Mouse (Mus musculus) kidney, adult 2 months (tissue): ENCODE measurements at regions not wholly inside any gene's neighbourhood (a gene's known extent, or its start where the extent isn't known, plus 50 kb on each side); places are given as distances from the start of the nearest gene placed in this dataset.

Source experiments
- DNase-seq: peaks from one replicate; pipeline ENCODE4 v3.0.0; 2021
- H3K27ac ChIP-seq: fragments of 200-500 bp; 2 replicates; pipeline ENCODE4 v1.5.1; 2012; ENCODE audit warnings: low read depth, low read length, control low read depth, inconsistent platforms; ENCODE audit not compliant: insufficient read depth
- H3K27me3 ChIP-seq: fragments of 200-500 bp; replicated peaks from 2 replicates; pipeline ENCODE4 v1.6.1; 2012; ENCODE audit warnings: mild to moderate bottlenecking, moderate library complexity, low read length, inconsistent platforms; ENCODE audit not compliant: control insufficient read depth, insufficient read depth
- H3K36me3 ChIP-seq: fragments of 200-500 bp; 2 replicates; pipeline ENCODE4 v1.6.1; 2012; ENCODE audit warnings: mild to moderate bottlenecking, moderate library complexity, low read length, inconsistent platforms; ENCODE audit not compliant: control insufficient read depth, insufficient read depth
- H3K4me1 ChIP-seq: fragments of 200-500 bp; 2 replicates; pipeline ENCODE4 v1.6.1; 2011; ENCODE audit warnings: low read length; ENCODE audit not compliant: control insufficient read depth, insufficient read depth
- H3K4me3 ChIP-seq: fragments of 200-500 bp; 2 replicates; pipeline ENCODE4 v1.5.1; 2011; ENCODE audit warnings: mild to moderate bottlenecking, low read depth, low read length, control low read depth; ENCODE audit not compliant: insufficient read depth
- CTCF ChIP-seq: fragments of 200-500 bp; conservative IDR thresholded peaks from 2 replicates; pipeline ENCODE4 v1.5.1; 2011; ENCODE audit warnings: low read depth, mild to moderate bottlenecking, control low read depth, low read length, moderate library complexity, mixed read lengths; ENCODE audit not compliant: insufficient read depth, insufficient read length
- POLR2A ChIP-seq: fragments of 200-500 bp; IDR thresholded peaks from one replicate; pipeline ENCODE4 v1.6.1; 2011; ENCODE audit warnings: low read depth, low read length, control low read depth
- WGBS: fragments of 180-500 bp; shearing (Covaris S2); methylation state at CpG from one replicate; pipeline ENCODE4 v1.1.7; 2018; 5-methylcytosine and 5-hydroxymethylcytosine counted together

- no peaks in the 10 kb centered on the region for H3K4me1 ChIP-seq
- H3K4me3 ChIP-seq: no peak overlapping the region
- 79% methylated on average over 5 of the region's 5 CpGs for WGBS
- H3K27ac ChIP-seq: no peak overlapping the region
- no peak for DNase-seq
- no peaks in the 10 kb centered on the region for H3K27me3 ChIP-seq
- TF ChIP-seq CTCF: no peak
- TF ChIP-seq POLR2A: no peak
- H3K36me3 ChIP-seq: no peaks in the 10 kb centered on the region
These were observed 198.1 kb downstream of the Ttc32 start for GRCm38 (mm10) chr12:9227901-9228300.

- H3K4me1 ChIP-seq: no peaks in the 10 kb centered on the region
- H3K36me3 ChIP-seq: no peaks in the 10 kb centered on the region
- 92% methylated on average over 2 of the region's 2 CpGs for WGBS
- no peak for DNase-seq
- no peaks in the 10 kb centered on the region for H3K27me3 ChIP-seq
- no peak overlapping the region for H3K27ac ChIP-seq
- TF ChIP-seq POLR2A: no peak
- H3K4me3 ChIP-seq: no peak overlapping the region
These were observed 198.7 kb downstream of the Ttc32 start for GRCm38 (mm10) chr12:9228486-9228885.

- no peak overlapping the region for H3K27ac ChIP-seq
- H3K4me3 ChIP-seq: no peak overlapping the region
- TF ChIP-seq POLR2A: no peak
- DNase-seq: peak; percentile 21
- no peaks in the 10 kb centered on the region for H3K36me3 ChIP-seq
- WGBS: 60% methylated on average over 4 of the region's 4 CpGs
- no peaks in the 10 kb centered on the region for H3K4me1 ChIP-seq
- H3K27me3 ChIP-seq: no peaks in the 10 kb centered on the region
These were observed 200.2 kb downstream of the Ttc32 start for GRCm38 (mm10) chr12:9229981-9230380.

- Histone ChIP-seq H3K27ac (no peak overlapping the region), H3K27me3 (no peaks in the 10 kb centered on the region), H3K36me3 (no peaks in the 10 kb centered on the region), H3K4me1 (no peaks in the 10 kb centered on the region), H3K4me3 (no peak overlapping the region)
- 79% methylated on average over 5 of the region's 5 CpGs for WGBS
- no peak for DNase-seq
- TF ChIP-seq CTCF: no peak
These were observed 200.8 kb downstream of the Ttc32 start for GRCm38 (mm10) chr12:9230576-9230975.

- TF ChIP-seq POLR2A: no peak
- TF ChIP-seq CTCF: no peak
- no peak for DNase-seq
- Histone ChIP-seq H3K4me1 (no peaks in the 10 kb centered on the region), H3K27ac (no peak overlapping the region), H3K4me3 (no peak overlapping the region), H3K36me3 (no peaks in the 10 kb centered on the region), H3K27me3 (no peaks in the 10 kb centered on the region)
These were observed 202.6 kb downstream of the Ttc32 start for GRCm38 (mm10) chr12:9232431-9232830.

- WGBS: 68% methylated on average over 4 of the region's 4 CpGs
- DNase-seq: no peak
- H3K36me3 ChIP-seq: no peaks in the 10 kb centered on the region
- H3K27me3 ChIP-seq: no peaks in the 10 kb centered on the region
- no peak for TF ChIP-seq CTCF
- no peak for TF ChIP-seq POLR2A
- no peak overlapping the region for H3K27ac ChIP-seq
- no peaks in the 10 kb centered on the region for H3K4me1 ChIP-seq
- no peak overlapping the region for H3K4me3 ChIP-seq
These were observed 206.1 kb downstream of the Ttc32 start for GRCm38 (mm10) chr12:9235866-9236265.

GRCm38 (mm10) chr12:9237538-9237937 lies 207.7 kb downstream of the Ttc32 start:
- Histone ChIP-seq H3K27ac (no peak overlapping the region), H3K36me3 (no peaks in the 10 kb centered on the region), H3K27me3 (no peaks in the 10 kb centered on the region), H3K4me3 (no peak overlapping the region), H3K4me1 (no peaks in the 10 kb centered on the region)
- 56% methylated on average over 6 of the region's 6 CpGs for WGBS
- no peak for DNase-seq
- no peak for TF ChIP-seq CTCF
- TF ChIP-seq POLR2A: no peak

GRCm38 (mm10) chr12:9237955-9238354 lies 208.2 kb downstream of the Ttc32 start:
- Histone ChIP-seq H3K4me1 (no peaks in the 10 kb centered on the region), H3K27me3 (no peaks in the 10 kb centered on the region), H3K4me3 (no peak overlapping the region), H3K36me3 (no peaks in the 10 kb centered on the region), H3K27ac (no peak overlapping the region)
- no peak for DNase-seq
- 79% methylated on average over 1 of the region's 1 CpGs for WGBS
- no peak for TF ChIP-seq CTCF
- TF ChIP-seq POLR2A: no peak
